Comparison of ENCODE assay signal across 10 mouse cellular contexts in genomic region chr10:80170052-80170451, GRCm38 (mm10). TPM values are rescaled to one million over a fixed set of nuclear protein-coding genes. Genes with fewer than 3 reads are reported as not detected.
DNase-seq lines count a peak whose midpoint lies in the region; ATAC-seq and TF ChIP-seq lines count a peak whose summit lies in the region.
"Had no signal": no experiment of that assay in that cellular context is flagged by ENCODE, and none has a peak within 500 bp of the region (broad histone marks: within the 10 kb centered on the region; RNA-seq: fewer than 3 reads in every experiment).

No protein-coding gene starts in this region.

- intact Hi-C loops in heart, postnatal 14 days (cut with DNase I) = no loop called here
- intact Hi-C loops in left cerebral cortex, adult 2 months (cut with DNase I) = loop anchor here (10.0 kb wide), 1 partner anchor 205 kb away; no protein-coding TSS in a partner anchor
- intact Hi-C loops in left cerebral cortex, postnatal 36 days (cut with DNase I) = no loop called here

- H3K9me3 ChIP-seq in forebrain, embryonic 15.5 days = no peaks in the 10 kb centered on the region
- H3K9me3 ChIP-seq in limb, embryonic 15.5 days = no peaks in the 10 kb centered on the region
- H3K9me3 ChIP-seq: hindbrain, embryonic 15.5 days had no signal

- peak overlapping the region; percentile 60 for H3K27ac ChIP-seq in left cerebral cortex, adult 2 months
- H3K27ac ChIP-seq in forebrain, embryonic 15.5 days (replicated peaks) = 0 out of 2 replicates have a peak overlapping the region, but pooled peaks have one; percentile 6
- H3K27ac ChIP-seq in limb, embryonic 15.5 days = 0 out of 2 replicates have a peak overlapping the region, but pooled peaks have one; percentile 47
- H3K27ac ChIP-seq: hindbrain, embryonic 15.5 days had no signal

- no peaks in the 10 kb centered on the region for H3K27me3 ChIP-seq in forebrain, embryonic 15.5 days
- H3K27me3 ChIP-seq in limb, embryonic 15.5 days = no peaks in the 10 kb centered on the region
- H3K27me3 ChIP-seq: hindbrain, embryonic 15.5 days; liver, embryonic 13.5 days had no signal

- ATAC-seq in forebrain, embryonic 15.5 days (replicated peaks) = no peak
- ATAC-seq in limb, embryonic 15.5 days (ENCODE audit: insufficient number of reproducible peaks, low FRiP score, low TSS enrichment, low read depth) = no peak

- H3K9ac ChIP-seq in forebrain, embryonic 15.5 days (replicated peaks) = no peak overlapping the region
- no peak overlapping the region for H3K9ac ChIP-seq in limb, embryonic 15.5 days
- H3K9ac ChIP-seq: hindbrain, embryonic 15.5 days had no signal

- no peak overlapping the region for H3K4me2 ChIP-seq in forebrain, embryonic 15.5 days (replicated peaks)
- no peak overlapping the region for H3K4me2 ChIP-seq in limb, embryonic 15.5 days

- TF ChIP-seq CTCF in left cerebral cortex, adult 2 months (IDR thresholded peaks at IDR 0.05) = no peak

- peaks cover 26% of the 10 kb centered on the region for H3K36me3 ChIP-seq in forebrain, embryonic 15.5 days
- peaks cover 28% of the 10 kb centered on the region for H3K36me3 ChIP-seq in limb, embryonic 15.5 days

- WGBS in forebrain, embryonic 15.5 days = 97% methylated on average over 16 of the region's 16 CpGs
- 91% methylated on average over 16 of the region's 16 CpGs for WGBS in limb, embryonic 15.5 days

- peak; percentile 96 for DNase-seq in heart, adult 11 months
- DNase-seq in heart, postnatal 14 days = no peak
- no peak for DNase-seq in left cerebral cortex, adult 2 months (ENCODE audit: extremely low spot score in 1 of 2, low spot score in 2 of 2)
- DNase-seq in left cerebral cortex, postnatal 36 days (ENCODE audit: low spot score in 2 of 2) = no peak
- DNase-seq in embryo, embryonic 10.5 days (ENCODE audit: low spot score) = no peak
- DNase-seq: liver, embryonic 13.5 days; thymus, adult 18-20 months had no signal

- H3K4me1 ChIP-seq in forebrain, embryonic 15.5 days = peaks cover 65% of the 10 kb centered on the region
- peaks cover 55% of the 10 kb centered on the region for H3K4me1 ChIP-seq in limb, embryonic 15.5 days

- H3K4me3 ChIP-seq in left cerebral cortex, adult 2 months = no peak overlapping the region
- no peak overlapping the region for H3K4me3 ChIP-seq in forebrain, embryonic 15.5 days
- no peak overlapping the region for H3K4me3 ChIP-seq in limb, embryonic 15.5 days
- H3K4me3 ChIP-seq: hindbrain, embryonic 15.5 days; liver, embryonic 13.5 days had no signal

RNA-seq across cellular contexts. Expression of gene 1600002K03Rik, which starts 2.7 kb away (rescaled TPM):
- 1 to 10 TPM; 3.8 to 4.7 TPM for total RNA-seq in heart, postnatal 14 days (2021)
- total RNA-seq in left cerebral cortex, adult 2 months (2021) = 1 to 10 TPM; 6.0 to 8.1 TPM
- 1 to 10 TPM; 7.5 to 7.6 TPM for total RNA-seq in left cerebral cortex, postnatal 36 days (2021)
- polyA plus RNA-seq in forebrain, embryonic 15.5 days (2015; fragmentation: Nextera tagmentation; extraction: Ambion mirVana) = 9.7 and 12.7 TPM in 2 replicates
- 12.8 and 13.3 TPM in 2 replicates for polyA plus RNA-seq in limb, embryonic 15.5 days (2015; fragmentation: Nextera tagmentation; extraction: Ambion mirVana)

RNA-seq across cellular contexts. Expression of gene Cirbp, which starts 4.3 kb away (rescaled TPM):
- 10 to 100 TPM; 40.4 to 64.3 TPM for total RNA-seq in heart, postnatal 14 days (2021)
- 10 to 100 TPM; 75.8 to 93.0 TPM for total RNA-seq in left cerebral cortex, adult 2 months (2021)
- 10 to 100 TPM; 94.7 to 96.7 TPM for total RNA-seq in left cerebral cortex, postnatal 36 days (2021)
- polyA plus RNA-seq in forebrain, embryonic 15.5 days (2015; fragmentation: Nextera tagmentation; extraction: Ambion mirVana) = 350 and 358 TPM in 2 replicates
- 102 and 103 TPM in 2 replicates for polyA plus RNA-seq in limb, embryonic 15.5 days (2015; fragmentation: Nextera tagmentation; extraction: Ambion mirVana)

RNA-seq across cellular contexts. Expression of gene Efna2, which starts 9.2 kb away (rescaled TPM):
- 1 to 10 TPM; 1.1 to 1.4 TPM for total RNA-seq in heart, postnatal 14 days (2021)
- 1 to 10 TPM; 6.8 to 7.2 TPM for total RNA-seq in left cerebral cortex, adult 2 months (2021)
- total RNA-seq in left cerebral cortex, postnatal 36 days (2021) = 1 to 10 TPM; 8.9 to 9.0 TPM
- 35.8 and 36.5 TPM in 2 replicates for polyA plus RNA-seq in forebrain, embryonic 15.5 days (2015; fragmentation: Nextera tagmentation; extraction: Ambion mirVana)
- polyA plus RNA-seq in limb, embryonic 15.5 days (2015; fragmentation: Nextera tagmentation; extraction: Ambion mirVana) = 27.0 and 29.3 TPM in 2 replicates

RNA-seq across cellular contexts. Expression of gene Midn, which starts 22.0 kb away (rescaled TPM):
- total RNA-seq in heart, postnatal 14 days (2021) = 100 to 1,000 TPM; 158 to 178 TPM
- total RNA-seq in left cerebral cortex, adult 2 months (2021) = 100 to 1,000 TPM in 1 of 2 experiments, 10 to 100 TPM in 1; 80.7 to 127 TPM
- 10 to 100 TPM; 76.2 to 78.8 TPM for total RNA-seq in left cerebral cortex, postnatal 36 days (2021)
- polyA plus RNA-seq in forebrain, embryonic 15.5 days (2015; fragmentation: Nextera tagmentation; extraction: Ambion mirVana) = 33.0 and 34.9 TPM in 2 replicates
- 13.4 and 14.0 TPM in 2 replicates for polyA plus RNA-seq in limb, embryonic 15.5 days (2015; fragmentation: Nextera tagmentation; extraction: Ambion mirVana)

RNA-seq across cellular contexts. Expression of gene Cbarp, which starts 29.4 kb away (rescaled TPM):
- total RNA-seq in heart, postnatal 14 days (2021) = 1 to 10 TPM; 3.0 to 3.3 TPM
- total RNA-seq in left cerebral cortex, adult 2 months (2021) = 100 to 1,000 TPM; 431 to 456 TPM
- 100 to 1,000 TPM; 431 to 463 TPM for total RNA-seq in left cerebral cortex, postnatal 36 days (2021)
- 29.7 and 39.5 TPM in 2 replicates for polyA plus RNA-seq in forebrain, embryonic 15.5 days (2015; fragmentation: Nextera tagmentation; extraction: Ambion mirVana)
- 5.9 and 6.8 TPM in 2 replicates for polyA plus RNA-seq in limb, embryonic 15.5 days (2015; fragmentation: Nextera tagmentation; extraction: Ambion mirVana)

Comparison
In these comparisons a context has a peak if more than half of its experiments do, and no peak if none do; other contexts are left out.
1. H3K27ac ChIP-seq: peak in every context shown above with its lines; median percentile 60 in left cerebral cortex, adult 2 months; 47 in limb, embryonic 15.5 days; 6 in forebrain, embryonic 15.5 days.